In the genomic region with DNA sequence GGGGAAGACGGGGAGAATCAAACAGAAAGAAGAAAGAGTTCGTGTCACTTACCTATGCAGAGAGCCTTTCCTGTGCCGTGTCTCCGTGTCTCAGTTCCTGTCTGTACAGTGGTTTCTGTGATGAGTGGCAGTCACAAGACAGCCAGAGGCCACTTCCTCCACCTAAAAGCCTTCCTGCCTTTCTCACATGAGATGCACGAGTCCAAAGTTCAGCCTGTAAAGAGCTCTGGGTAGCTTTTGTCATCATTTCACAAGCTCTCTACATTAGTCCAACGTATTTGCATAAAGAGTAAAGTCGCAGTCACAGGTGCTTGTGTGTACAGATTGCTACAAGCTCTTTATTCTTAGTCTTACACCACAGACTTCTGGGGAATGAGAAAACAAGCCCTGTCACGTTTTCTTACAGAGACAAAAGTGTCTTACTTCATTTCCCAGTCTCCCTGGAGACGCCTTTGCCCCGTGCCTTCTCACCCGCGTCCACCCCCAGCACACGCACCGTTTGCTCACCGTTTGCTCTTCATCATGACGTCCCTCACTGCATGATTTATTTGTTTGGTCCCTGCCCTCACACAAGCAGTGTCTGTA, we compare ENCODE assay signal across 7 mouse cellular contexts. TPM values are rescaled to one million over a fixed set of nuclear protein-coding genes. Genes with fewer than 3 reads are reported as not detected.
A peak's percentile ranks its signal among the peaks of the same experiment; 100 is the strongest.
DNase-seq lines count a peak whose midpoint lies in the region; ATAC-seq lines count a peak whose summit lies in the region.

Gene Hpgds (minus strand): TSS at position 288 of the 585 bp plus-strand sequence.

- peak; percentile 4 for DNase-seq in urinary bladder, postnatal 25 days (ENCODE audit: low spot score)
- no peak for DNase-seq in urinary bladder, postnatal 14 days (ENCODE audit: low spot score)
- DNase-seq in lung, postnatal 25 days (ENCODE audit: low spot score), result peak; percentile 41
- DNase-seq in spleen, adult 12 weeks (ENCODE audit: low spot score), result peak; percentile 35
- DNase-seq in adipocyte (ENCODE audit: low spot score), result no peak
- DNase-seq in MN1 (ENCODE audit: low spot score), result no peak

- H3K4me1 ChIP-seq in hindbrain, embryonic 16.5 days (ENCODE audit: control insufficient read depth, insufficient read depth, low read depth, low read length), result peaks cover 6% of the 10 kb centered on the region; the same call in 1 of the 2 replicates

- no peak within 1 kb of the TSS for H3K27ac ChIP-seq in hindbrain, embryonic 16.5 days (ENCODE audit: low read depth, low read length)

- ATAC-seq in hindbrain, embryonic 16.5 days, result peak; percentile 61

- WGBS in hindbrain, embryonic 16.5 days, result 19% methylated on average over 16 of the region's 16 CpGs

- H3K9me3 ChIP-seq in hindbrain, embryonic 16.5 days (ENCODE audit: control insufficient read depth, low read length), result no peaks in the 10 kb centered on the region

- H3K4me3 ChIP-seq in hindbrain, embryonic 16.5 days (ENCODE audit: low read length), result peak within 1 kb of the TSS; percentile 20

- peak within 1 kb of the TSS; percentile 50 for H3K4me2 ChIP-seq in hindbrain, embryonic 16.5 days (ENCODE audit: low read length)

- H3K9ac ChIP-seq in hindbrain, embryonic 16.5 days (ENCODE audit: low read depth, low read length), result peak within 1 kb of the TSS; percentile 27; the same call in 1 of the 2 replicates

- no peaks in the 10 kb centered on the region for H3K27me3 ChIP-seq in hindbrain, embryonic 16.5 days (replicated peaks; ENCODE audit: control insufficient read depth, insufficient read depth, low read length)

- no peaks in the 10 kb centered on the region for H3K36me3 ChIP-seq in hindbrain, embryonic 16.5 days (ENCODE audit: control insufficient read depth, insufficient read depth, low read length)

RNA-seq across cellular contexts. Expression of gene Hpgds, which starts in this region (rescaled TPM):
- polyA plus RNA-seq in hindbrain, embryonic 16.5 days (2015; fragmentation: Nextera tagmentation; extraction: Ambion mirVana), result 3.9 and 4.6 TPM in 2 replicates

Comparison
In these comparisons a context has a peak if more than half of its experiments do, and no peak if none do; other contexts are left out.
1. DNase-seq: peak in urinary bladder, postnatal 25 days (single experiment), lung, postnatal 25 days (single experiment) and spleen, adult 12 weeks (single experiment); none in urinary bladder, postnatal 14 days (single experiment), adipocyte (single experiment) and MN1 (single experiment).